Mouse (Mus musculus) limb, embryonic 15.5 days (tissue): ENCODE data around the gene Hmga1b. TPM values are rescaled to one million over a fixed set of nuclear protein-coding genes. Genes with fewer than 3 reads are reported as not detected.

Experiments
- ATAC-seq: fragments of 200-750 bp; cut with Nextera tagmentation; 2 replicates; pipeline ENCODE4 v1.8.0; 2017; ENCODE audit warnings: low read depth, moderate TSS enrichment; ENCODE audit not compliant: insufficient number of reproducible peaks, low FRiP score, low TSS enrichment
- H3K27ac ChIP-seq: fragments of 300-500 bp; sonication (generic); 2 replicates; pipeline ENCODE4 v1.5.1; 2015; ENCODE audit warnings: moderate library complexity, mild to moderate bottlenecking, inconsistent platforms
- H3K27me3 ChIP-seq: fragments of 300-500 bp; sonication (generic); 2 replicates; pipeline ENCODE4 v1.6.1; 2015; ENCODE audit warnings: inconsistent platforms
- H3K36me3 ChIP-seq: fragments of 300-500 bp; sonication (generic); 2 replicates; pipeline ENCODE4 v1.6.1; 2015; ENCODE audit warnings: inconsistent platforms
- H3K4me1 ChIP-seq: fragments of 300-500 bp; sonication (generic); 2 replicates; pipeline ENCODE4 v1.6.1; 2015; ENCODE audit warnings: inconsistent platforms
- H3K4me2 ChIP-seq: fragments of 300-500 bp; sonication (generic); 2 replicates; pipeline ENCODE4 v1.6.1; 2015; ENCODE audit warnings: mild to moderate bottlenecking, inconsistent platforms
- H3K4me3 ChIP-seq: fragments of 300-500 bp; sonication (generic); 2 replicates; pipeline ENCODE4 v1.5.1; 2015; ENCODE audit warnings: mild to moderate bottlenecking, inconsistent platforms
- H3K9ac ChIP-seq: fragments of 300-500 bp; sonication (generic); 2 replicates; pipeline ENCODE4 v1.6.1; 2015; ENCODE audit warnings: inconsistent platforms
- H3K9me3 ChIP-seq: fragments of 300-500 bp; sonication (generic); 2 replicates; pipeline ENCODE4 v1.6.1; 2016; ENCODE audit warnings: inconsistent platforms
- WGBS: fragments of 180-500 bp; shearing (Covaris S2); methylation state at CpG from one replicate; pipeline ENCODE4 v1.1.7; 2015; 5-methylcytosine and 5-hydroxymethylcytosine counted together
- polyA plus RNA-seq: library from polyadenylated mRNA; unstranded; fragments of >200 nt; fragmentation: Nextera tagmentation; extraction: Ambion mirVana; gene quantifications from 2 replicates; pipeline ENCODE4 v1.2.1, GENCODE M21; 2015

Hmga1b gene
- polyA plus RNA-seq, 1 experiment from 2014 or later: 3.5 TPM

GRCm38 (mm10) chr11:120812068-120812467 is 49.5 kb downstream of the Hmga1b start:
- WGBS: 92% methylated on average over 16 of the region's 16 CpGs
- Histone ChIP-seq H3K4me1 (no peaks in the 10 kb centered on the region), H3K4me2 (no peak overlapping the region), H3K36me3 (peaks cover 100% of the 10 kb centered on the region), H3K9me3 (no peaks in the 10 kb centered on the region), H3K4me3 (no peak overlapping the region), H3K27ac (no peak overlapping the region), H3K9ac (no peak overlapping the region), H3K27me3 (no peaks in the 10 kb centered on the region)
- ATAC-seq: no peak

Other genes with a start within 250 kb of the Hmga1b start
- 3.5 and 4.4 TPM in 2 replicates for gene Gcgr, start 232.1 kb upstream of the Hmga1b start, polyA plus RNA-seq
- gene Mcrip1, start 213.1 kb upstream of the Hmga1b start, polyA plus RNA-seq: 237 and 239 TPM in 2 replicates
- 3.2 and 11.9 TPM in 2 replicates for gene Ppp1r27, start 211.7 kb upstream of the Hmga1b start, polyA plus RNA-seq
- 1,021 and 1,099 TPM in 2 replicates for gene P4hb, start 189.5 kb upstream of the Hmga1b start, polyA plus RNA-seq
- gene Arhgdia, start 181.2 kb upstream of the Hmga1b start, polyA plus RNA-seq: 581 and 641 TPM in 2 replicates
- gene Alyref, start 164.4 kb upstream of the Hmga1b start, polyA plus RNA-seq: 342 and 405 TPM in 2 replicates
- gene Anapc11, start 164.4 kb upstream of the Hmga1b start, polyA plus RNA-seq: 212 and 215 TPM in 2 replicates
- gene Npb, start 154.3 kb upstream of the Hmga1b start, polyA plus RNA-seq: 2.2 and 2.9 TPM in 2 replicates
- gene Pcyt2, start 144.9 kb upstream of the Hmga1b start, polyA plus RNA-seq: 130 and 136 TPM in 2 replicates
- 32.9 and 33.4 TPM in 2 replicates for gene Sirt7, start 137.6 kb upstream of the Hmga1b start, polyA plus RNA-seq
- 26.6 and 32.9 TPM in 2 replicates for gene Mafg, start 129.2 kb upstream of the Hmga1b start, polyA plus RNA-seq
- gene Pycr1, start 119.0 kb upstream of the Hmga1b start, polyA plus RNA-seq: 61.6 and 72.1 TPM in 2 replicates
- gene Myadml2, start 114.6 kb upstream of the Hmga1b start, polyA plus RNA-seq: 0.61 and 4.0 TPM in 2 replicates
- 4.8 and 5.4 TPM in 2 replicates for gene Notum, start 101.6 kb upstream of the Hmga1b start, polyA plus RNA-seq
- gene Aspscr1, start 89.8 kb upstream of the Hmga1b start, polyA plus RNA-seq: 107 TPM in 2 replicates
- 156 and 166 TPM in 2 replicates for gene Cenpx, start 49.1 kb upstream of the Hmga1b start, polyA plus RNA-seq
- 63.7 and 65.9 TPM in 2 replicates for gene Lrrc45, start 48.9 kb upstream of the Hmga1b start, polyA plus RNA-seq
- 44.4 and 56.4 TPM in 2 replicates for gene Rac3, start 41.3 kb upstream of the Hmga1b start, polyA plus RNA-seq
- 18.2 and 20.2 TPM in 2 replicates for gene Dcxr, start 35.5 kb upstream of the Hmga1b start, polyA plus RNA-seq
- gene Cbr2, start 30.7 kb upstream of the Hmga1b start, polyA plus RNA-seq: 12.6 and 16.7 TPM in 2 replicates
- 50.7 TPM in 2 replicates for gene Rfng, start 21.4 kb downstream of the Hmga1b start, polyA plus RNA-seq
- gene Gps1, start 21.5 kb downstream of the Hmga1b start, polyA plus RNA-seq: 205 and 207 TPM in 2 replicates
- gene Dus1l, start 33.6 kb downstream of the Hmga1b start, polyA plus RNA-seq: 59.0 and 61.9 TPM in 2 replicates
- gene Fasn, start 61.8 kb downstream of the Hmga1b start, polyA plus RNA-seq: 41.8 and 45.5 TPM in 2 replicates
- gene Ccdc57, start 170.1 kb downstream of the Hmga1b start, polyA plus RNA-seq: 4.4 and 4.9 TPM in 2 replicates
- 92.3 and 95.8 TPM in 2 replicates for gene Slc16a3, start 185.7 kb downstream of the Hmga1b start, polyA plus RNA-seq
- gene Csnk1d, start 228.5 kb downstream of the Hmga1b start, polyA plus RNA-seq: 104 and 120 TPM in 2 replicates